Mouse (Mus musculus) ES-Bruce4 (cell line): ENCODE measurements around the gene Rps18.

Experiments used
- CTCF ChIP-seq: IDR thresholded peaks from one replicate; pipeline ENCODE4 v1.8.1; 2011; ENCODE audit warnings: low read depth, low read length
- POLR2A ChIP-seq: IDR thresholded peaks from one replicate; pipeline ENCODE4 v1.8.1; 2011; ENCODE audit warnings: low read length; ENCODE audit not compliant: insufficient read depth

- TF ChIP-seq CTCF = no peak
- no peak for TF ChIP-seq POLR2A
Measured at GRCm38 (mm10) chr17:33947430-33948089, 8.2 kb downstream of the Rps18 start.
